Mouse (Mus musculus): Measurements from ENCODE around the gene Tnnc1. TPM values are rescaled to one million over a fixed set of nuclear protein-coding genes. Genes with fewer than 3 reads are reported as not detected.

Tnnc1 gene
- total and polyA plus RNA-seq, 2 experiments from 2014 or later = 4.6 to 7.4 TPM

DNA sequence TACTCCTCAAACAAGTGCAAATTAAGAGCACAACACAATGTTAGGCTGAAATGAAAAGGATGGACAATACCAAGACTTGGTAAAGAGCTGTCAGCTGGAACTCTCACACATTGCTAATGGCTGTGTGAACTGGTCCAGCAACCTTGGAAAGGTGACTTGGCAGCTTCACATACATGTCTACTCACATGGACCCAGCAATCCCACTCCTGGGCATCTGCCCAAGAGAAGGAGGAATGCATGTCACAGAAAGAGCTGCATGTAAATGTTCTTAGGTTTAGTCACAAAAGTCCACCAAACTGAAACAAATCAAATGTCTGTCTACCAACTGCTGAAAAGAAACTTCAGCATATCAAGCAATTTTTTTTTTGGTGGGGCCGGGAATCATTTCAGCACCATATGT lies 37.8 kb downstream of the Tnnc1 start:
- TF ChIP-seq CTCF (IDR thresholded peaks at IDR 0.05) = no peak
- DNase-seq (ENCODE audit: low spot score) = no peak
- no peak for ATAC-seq (ENCODE audit: low FRiP score)
- H3K9ac ChIP-seq (replicated peaks; ENCODE audit: low read length, poor library complexity, severe bottlenecking) = no peak overlapping the region
- no peaks in the 10 kb centered on the region for H3K27me3 ChIP-seq (ENCODE audit: insufficient read depth, low read length)
- 93% methylated on average over 1 of the region's 1 CpGs for WGBS
- no peak overlapping the region for H3K4me2 ChIP-seq (ENCODE audit: low read depth, low read length, poor library complexity, severe bottlenecking)
- no peaks in the 10 kb centered on the region for H3K9me3 ChIP-seq (ENCODE audit: low read length)
- no peak overlapping the region for H3K4me3 ChIP-seq (ENCODE audit: low read depth, low read length)
- H3K27ac ChIP-seq (ENCODE audit: low read depth, low read length) = no peak overlapping the region
- no peaks in the 10 kb centered on the region for H3K36me3 ChIP-seq (ENCODE audit: insufficient read depth, low read length)
- no peaks in the 10 kb centered on the region for H3K4me1 ChIP-seq (ENCODE audit: insufficient read depth, low read length)

DNA sequence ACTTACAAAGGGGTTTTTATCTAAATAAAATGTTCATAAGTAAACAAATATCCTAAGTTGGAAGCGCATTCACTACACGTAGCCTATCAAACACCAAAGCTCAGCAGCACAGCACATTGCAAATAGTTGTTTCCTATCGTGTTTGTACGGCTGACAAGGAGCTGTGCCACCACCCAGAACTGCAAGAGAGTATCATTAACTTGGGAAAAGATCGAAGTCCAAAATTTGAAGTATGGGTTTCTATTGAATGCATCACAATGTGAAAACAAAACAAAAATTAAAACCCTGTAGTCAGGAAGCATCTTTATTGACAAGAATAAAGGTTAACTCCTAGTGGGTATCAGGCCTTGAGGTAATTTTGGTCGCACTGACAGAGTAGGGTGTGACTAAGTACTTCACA lies 40.3 kb downstream of the Tnnc1 start:
- no peak for DNase-seq (ENCODE audit: low spot score)
- Histone ChIP-seq H3K4me2 (ENCODE audit: low read depth, low read length, poor library complexity, severe bottlenecking) (no peak overlapping the region), H3K4me1 (ENCODE audit: insufficient read depth, low read length) (peaks cover 10% of the 10 kb centered on the region), H3K27ac (ENCODE audit: low read depth, low read length) (no peak overlapping the region), H3K4me3 (ENCODE audit: low read depth, low read length) (no peak overlapping the region), H3K27me3 (ENCODE audit: insufficient read depth, low read length) (no peaks in the 10 kb centered on the region), H3K9ac (replicated peaks; ENCODE audit: low read length, poor library complexity, severe bottlenecking) (no peak overlapping the region), H3K9me3 (ENCODE audit: low read length) (no peaks in the 10 kb centered on the region), H3K36me3 (ENCODE audit: insufficient read depth, low read length) (peaks cover 6% of the 10 kb centered on the region; the same call in 1 of the 2 replicates)
- no peak for ATAC-seq (ENCODE audit: low FRiP score)
- TF ChIP-seq CTCF (IDR thresholded peaks at IDR 0.05) = no peak
- WGBS = 94% methylated on average over 6 of the region's 6 CpGs

DNA sequence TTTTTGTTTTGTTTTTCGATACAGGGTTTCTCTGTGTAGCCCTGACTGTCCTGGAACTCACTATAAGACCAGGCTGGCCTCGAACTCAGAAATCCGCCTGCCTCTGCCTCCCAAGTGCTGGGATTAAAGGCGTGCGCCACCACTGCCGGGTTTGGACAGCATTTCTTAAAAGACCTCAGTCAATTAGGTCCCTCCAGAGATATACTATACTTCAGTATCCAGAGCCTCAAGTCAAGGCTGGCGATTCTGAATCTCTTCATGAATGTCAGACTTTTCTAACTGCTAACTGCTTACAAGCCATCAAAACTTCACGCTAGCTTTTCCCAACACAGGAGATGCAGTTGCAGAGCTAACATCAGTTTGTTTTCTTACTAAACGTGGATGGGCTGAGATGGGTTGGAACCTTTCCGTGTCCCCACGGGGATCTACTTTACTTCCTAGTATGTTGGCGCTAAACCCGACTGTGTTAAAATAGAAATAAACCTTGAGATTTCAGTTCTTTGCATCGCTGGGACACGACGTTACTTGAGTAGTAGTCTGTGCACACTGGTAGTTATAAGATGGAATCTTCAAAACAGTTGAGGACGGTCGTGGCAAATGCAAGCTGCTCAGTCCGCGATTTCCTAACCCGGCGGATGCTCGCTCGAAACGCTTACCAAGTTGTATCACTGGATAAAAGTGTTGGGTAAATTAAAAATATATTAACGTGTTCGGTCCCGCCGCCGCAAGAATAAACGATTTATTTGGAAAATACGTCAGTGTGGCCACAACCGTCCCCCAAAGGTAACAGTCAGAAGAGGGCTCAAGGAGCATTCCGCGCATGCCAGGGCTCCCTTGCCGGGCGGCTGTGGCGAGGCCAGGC lies 42.3 kb downstream of the Tnnc1 start:
- 19% methylated on average over 38 of the region's 38 CpGs for WGBS
- Histone ChIP-seq H3K27me3 (ENCODE audit: insufficient read depth, low read length) (no peaks in the 10 kb centered on the region), H3K4me1 (ENCODE audit: insufficient read depth, low read length) (peaks cover 10% of the 10 kb centered on the region), H3K4me2 (ENCODE audit: low read depth, low read length, poor library complexity, severe bottlenecking) (peak overlapping the region; percentile 85), H3K9ac (replicated peaks; ENCODE audit: low read length, poor library complexity, severe bottlenecking) (peak overlapping the region; percentile 92), H3K9me3 (ENCODE audit: low read length) (no peaks in the 10 kb centered on the region), H3K4me3 (ENCODE audit: low read depth, low read length) (peak overlapping the region; percentile 86), H3K36me3 (ENCODE audit: insufficient read depth, low read length) (peaks cover 24% of the 10 kb centered on the region), H3K27ac (ENCODE audit: low read depth, low read length) (peak overlapping the region; percentile 95)
- TF ChIP-seq CTCF (IDR thresholded peaks at IDR 0.05) = no peak
- ATAC-seq (ENCODE audit: low FRiP score) = 0 out of 2 replicates have a peak, but pooled peaks have one; percentile 6
- peak; percentile 47 for DNase-seq (ENCODE audit: low spot score)

DNA sequence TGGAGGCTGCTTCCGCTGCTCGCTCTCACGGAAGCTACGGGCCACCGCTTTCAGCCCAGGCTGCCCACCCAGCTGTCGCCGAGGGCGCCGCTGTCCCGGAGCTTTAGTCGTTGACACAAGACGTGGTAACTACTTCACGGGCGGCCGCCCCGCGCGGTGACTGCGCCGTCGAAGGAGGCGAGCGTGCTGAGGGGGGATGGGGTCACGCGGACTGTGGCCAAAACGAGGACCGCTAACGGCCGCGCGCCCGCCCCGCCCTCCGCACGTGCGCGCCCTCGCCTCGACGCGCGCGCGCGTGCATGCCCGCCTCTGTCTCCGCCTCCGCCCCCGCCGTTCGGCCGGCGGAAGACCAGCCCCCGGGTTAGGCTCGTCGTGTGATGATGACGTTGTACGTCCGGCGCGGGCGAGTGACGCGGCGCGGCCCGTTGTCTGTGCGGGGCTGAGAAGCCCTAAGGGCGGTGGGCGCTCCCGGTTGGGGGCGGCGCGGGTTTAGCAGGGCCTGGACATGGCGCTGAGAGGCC lies 43.0 kb downstream of the Tnnc1 start, which contains the start of the genes Phf7 and Bap1:
Gene Phf7 (minus strand): TSS at position 234 of the 521 bp plus-strand sequence.
Gene Bap1 (plus strand): TSS at position 367 of the 521 bp plus-strand sequence.
- H3K27me3 ChIP-seq (ENCODE audit: insufficient read depth, low read length) = no peaks in the 10 kb centered on the region
- peak; percentile 92 for ATAC-seq (ENCODE audit: low FRiP score)
- H3K4me2 ChIP-seq (ENCODE audit: low read depth, low read length, poor library complexity, severe bottlenecking) = peak within 1 kb of the TSS; percentile 85
- peak; percentile 97 for DNase-seq (ENCODE audit: low spot score)
- WGBS = under 1% methylated on average over 71 of the region's 75 CpGs
- no peaks in the 10 kb centered on the region for H3K9me3 ChIP-seq (ENCODE audit: low read length)
- peak within 1 kb of the TSS; percentile 92 for H3K9ac ChIP-seq (replicated peaks; ENCODE audit: low read length, poor library complexity, severe bottlenecking)
- H3K4me3 ChIP-seq (ENCODE audit: low read depth, low read length) = peak within 1 kb of the TSS; percentile 86
- TF ChIP-seq CTCF (IDR thresholded peaks at IDR 0.05) = peak; percentile 31; the same call in 1 of the 2 replicates
- H3K36me3 ChIP-seq (ENCODE audit: insufficient read depth, low read length) = peaks cover 31% of the 10 kb centered on the region
- H3K27ac ChIP-seq (ENCODE audit: low read depth, low read length) = peak within 1 kb of the TSS; percentile 95
- H3K4me1 ChIP-seq (ENCODE audit: insufficient read depth, low read length) = peaks cover 10% of the 10 kb centered on the region

DNA sequence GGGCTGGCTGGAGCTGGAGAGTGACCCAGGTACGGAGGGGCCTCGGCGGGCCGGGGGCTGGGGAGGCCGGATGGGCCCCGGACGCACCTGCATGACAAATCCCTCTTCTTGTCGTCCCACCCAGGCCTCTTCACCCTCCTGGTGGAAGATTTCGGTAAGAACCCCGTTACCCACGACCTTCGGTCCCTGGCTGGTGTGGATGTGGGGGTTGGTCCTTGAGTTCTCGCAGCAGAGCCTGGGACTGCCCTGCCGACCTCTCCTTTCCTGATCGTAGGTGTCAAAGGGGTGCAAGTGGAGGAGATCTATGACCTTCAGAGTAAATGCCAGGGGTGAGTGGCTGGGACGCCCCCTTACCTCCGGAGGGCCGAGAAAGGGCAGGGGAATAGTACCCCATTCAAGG lies 43.5 kb downstream of the Tnnc1 start:
- peak overlapping the region; percentile 80 for H3K27ac ChIP-seq (ENCODE audit: low read depth, low read length)
- H3K4me3 ChIP-seq (ENCODE audit: low read depth, low read length) = peak overlapping the region; percentile 86
- no peaks in the 10 kb centered on the region for H3K27me3 ChIP-seq (ENCODE audit: insufficient read depth, low read length)
- H3K36me3 ChIP-seq (ENCODE audit: insufficient read depth, low read length) = peaks cover 36% of the 10 kb centered on the region
- H3K9ac ChIP-seq (replicated peaks; ENCODE audit: low read length, poor library complexity, severe bottlenecking) = peak overlapping the region; percentile 92
- no peak for TF ChIP-seq CTCF (IDR thresholded peaks at IDR 0.05)
- H3K4me1 ChIP-seq (ENCODE audit: insufficient read depth, low read length) = peaks cover 10% of the 10 kb centered on the region
- peak overlapping the region; percentile 85 for H3K4me2 ChIP-seq (ENCODE audit: low read depth, low read length, poor library complexity, severe bottlenecking)
- DNase-seq (ENCODE audit: low spot score) (no peak), ATAC-seq (ENCODE audit: low FRiP score) (no peak; the same call in 1 of the 2 replicates)
- no peaks in the 10 kb centered on the region for H3K9me3 ChIP-seq (ENCODE audit: low read length)
- 2% methylated on average over 18 of the region's 18 CpGs for WGBS

- TF ChIP-seq CTCF (IDR thresholded peaks at IDR 0.05) = no peak
- H3K4me1 ChIP-seq (ENCODE audit: insufficient read depth, low read length) = peaks cover 10% of the 10 kb centered on the region
- no peaks in the 10 kb centered on the region for H3K27me3 ChIP-seq (ENCODE audit: insufficient read depth, low read length)
- no peak for DNase-seq (ENCODE audit: low spot score)
- peak overlapping the region; percentile 92 for H3K9ac ChIP-seq (replicated peaks; ENCODE audit: low read length, poor library complexity, severe bottlenecking)
- WGBS = 93% methylated on average over 5 of the region's 5 CpGs
- H3K4me2 ChIP-seq (ENCODE audit: low read depth, low read length, poor library complexity, severe bottlenecking) = peak overlapping the region; percentile 85
- peaks cover 41% of the 10 kb centered on the region for H3K36me3 ChIP-seq (ENCODE audit: insufficient read depth, low read length)
- peak overlapping the region; percentile 86 for H3K4me3 ChIP-seq (ENCODE audit: low read depth, low read length)
- no peak overlapping the region for H3K27ac ChIP-seq (ENCODE audit: low read depth, low read length)
- no peaks in the 10 kb centered on the region for H3K9me3 ChIP-seq (ENCODE audit: low read length)
- ATAC-seq (ENCODE audit: low FRiP score) = no peak
Measured at GRCm38 (mm10) chr14:31252091-31252490, 44.0 kb downstream of the Tnnc1 start.
